ENCODE assay signal across 23 mouse cellular contexts in genomic region chr16:58622377-58622776, GRCm38 (mm10). TPM values are rescaled to one million over a fixed set of nuclear protein-coding genes. Genes with fewer than 3 reads are reported as not detected.
DNase-seq lines count a peak whose midpoint lies in the region; ATAC-seq and TF ChIP-seq lines count a peak whose summit lies in the region.
"Had no signal": no experiment of that assay in that cellular context is flagged by ENCODE, and none has a peak within 500 bp of the region (broad histone marks: within the 10 kb centered on the region; RNA-seq: fewer than 3 reads in every experiment).

No protein-coding gene starts in this region.

- no peak for TF ChIP-seq POLR2A in kidney, adult 2 months (IDR thresholded peaks at IDR 0.05; ENCODE audit: low read depth, low read length)
- TF ChIP-seq POLR2A in lung, adult 2 months (IDR thresholded peaks at IDR 0.05; ENCODE audit: borderline replicate concordance, extremely low read depth, low read depth, low read length) = no peak

- no peak for DNase-seq in kidney, adult 2 months
- peak; percentile 21 for DNase-seq in lung, adult 2 months
- DNase-seq in lung, postnatal 10 days = peak; percentile 43
- DNase-seq in lung, postnatal 4 days = peak; percentile 44 to 68
- DNase-seq: adrenal gland, postnatal 25 days; cerebellum, adult 18-20 months; cerebellum, adult 9-11 months; cerebellum, postnatal 36 days; forebrain, postnatal 0 days; gastrocnemius, postnatal 25 days; heart, postnatal 14 days had no signal

- no peaks in the 10 kb centered on the region for H3K36me3 ChIP-seq in kidney, embryonic 15.5 days
- H3K36me3 ChIP-seq in kidney, adult 2 months (ENCODE audit: control insufficient read depth, insufficient read depth, low read length) = no peaks in the 10 kb centered on the region
- H3K36me3 ChIP-seq in hindbrain, embryonic 12.5 days = no peaks in the 10 kb centered on the region
- H3K36me3 ChIP-seq: embryonic facial prominence, embryonic 13.5 days; heart, embryonic 15.5 days; hindbrain, embryonic 10.5 days had no signal

- H3K4me3 ChIP-seq in kidney, embryonic 15.5 days (replicated peaks) = no peak overlapping the region
- no peak overlapping the region for H3K4me3 ChIP-seq in kidney, adult 2 months (ENCODE audit: insufficient read depth, low read depth, low read length)
- no peak overlapping the region for H3K4me3 ChIP-seq in lung, adult 2 months (replicated peaks; ENCODE audit: extremely low read depth, low read depth, low read length)
- no peak overlapping the region for H3K4me3 ChIP-seq in hindbrain, embryonic 12.5 days
- H3K4me3 ChIP-seq: embryonic facial prominence, embryonic 13.5 days; forebrain, embryonic 13.5 days; heart, embryonic 15.5 days; hindbrain, embryonic 10.5 days had no signal

- H3K4me2 ChIP-seq in kidney, embryonic 15.5 days = no peak overlapping the region
- no peak overlapping the region for H3K4me2 ChIP-seq in hindbrain, embryonic 12.5 days (replicated peaks)
- H3K4me2 ChIP-seq: embryonic facial prominence, embryonic 13.5 days; forebrain, embryonic 13.5 days; heart, embryonic 11.5 days; heart, embryonic 15.5 days had no signal

- WGBS in kidney, embryonic 15.5 days = 83% methylated on average over 3 of the region's 3 CpGs
- 76% methylated on average over 3 of the region's 3 CpGs for WGBS in kidney, adult 2 months
- WGBS in lung, adult 2 months = 73% methylated on average over 3 of the region's 3 CpGs
- WGBS in hindbrain, embryonic 12.5 days = 92% methylated on average over 3 of the region's 3 CpGs

- ATAC-seq in kidney, embryonic 15.5 days (replicated peaks; ENCODE audit: low FRiP score) = no peak
- ATAC-seq in hindbrain, embryonic 12.5 days (ENCODE audit: low FRiP score) = no peak
- no peak for ATAC-seq in activated CD4-positive, CD25-positive, alpha-beta regulatory T cell, adult 4 months
- ATAC-seq: forebrain, embryonic 13.5 days; forebrain, postnatal 0 days; hindbrain, embryonic 16.5 days had no signal

- H3K27me3 ChIP-seq in kidney, embryonic 15.5 days = no peaks in the 10 kb centered on the region
- H3K27me3 ChIP-seq in kidney, adult 2 months (replicated peaks; ENCODE audit: control insufficient read depth, insufficient read depth, low read length) = no peaks in the 10 kb centered on the region
- H3K27me3 ChIP-seq in hindbrain, embryonic 12.5 days = no peaks in the 10 kb centered on the region
- H3K27me3 ChIP-seq: CH12.LX; embryonic facial prominence, embryonic 13.5 days; forebrain, embryonic 13.5 days; heart, embryonic 15.5 days; Patski had no signal

- H3K9me3 ChIP-seq in kidney, embryonic 15.5 days (replicated peaks) = no peaks in the 10 kb centered on the region
- no peaks in the 10 kb centered on the region for H3K9me3 ChIP-seq in hindbrain, embryonic 12.5 days (replicated peaks)
- H3K9me3 ChIP-seq: embryonic facial prominence, embryonic 13.5 days; forebrain, embryonic 13.5 days; heart, embryonic 15.5 days; hindbrain, embryonic 10.5 days had no signal

- peak overlapping the region; percentile 52 for H3K27ac ChIP-seq in kidney, embryonic 15.5 days
- H3K27ac ChIP-seq in kidney, adult 2 months (ENCODE audit: insufficient read depth, low read depth, low read length) = no peak overlapping the region
- H3K27ac ChIP-seq in hindbrain, embryonic 12.5 days = no peak overlapping the region
- H3K27ac ChIP-seq: embryonic facial prominence, embryonic 13.5 days; forebrain, embryonic 13.5 days; heart, embryonic 15.5 days; hindbrain, embryonic 10.5 days had no signal

- no peaks in the 10 kb centered on the region for H3K4me1 ChIP-seq in kidney, embryonic 15.5 days
- H3K4me1 ChIP-seq in kidney, adult 2 months (ENCODE audit: control insufficient read depth, insufficient read depth, low read length) = no peaks in the 10 kb centered on the region
- H3K4me1 ChIP-seq in lung, adult 2 months (ENCODE audit: control insufficient read depth, insufficient read depth, low read length) = no peaks in the 10 kb centered on the region
- H3K4me1 ChIP-seq in hindbrain, embryonic 12.5 days = no peaks in the 10 kb centered on the region
- H3K4me1 ChIP-seq: embryonic facial prominence, embryonic 13.5 days; forebrain, embryonic 13.5 days; heart, embryonic 15.5 days; hindbrain, embryonic 10.5 days had no signal

- no peak for TF ChIP-seq CTCF in kidney, adult 2 months (conservative IDR thresholded peaks at IDR 0.05; ENCODE audit: insufficient read depth, insufficient read length, low read depth, low read length)
- no peak for TF ChIP-seq CTCF in lung, adult 2 months (IDR thresholded peaks at IDR 0.05; ENCODE audit: insufficient read depth, low read length)

- no peak overlapping the region for H3K9ac ChIP-seq in kidney, embryonic 15.5 days
- H3K9ac ChIP-seq in hindbrain, embryonic 12.5 days = no peak overlapping the region
- H3K9ac ChIP-seq: embryonic facial prominence, embryonic 13.5 days; forebrain, embryonic 13.5 days; forebrain, postnatal 0 days; heart, embryonic 15.5 days had no signal

RNA-seq across cellular contexts. Expression of gene Gm813, which starts 5.6 kb away (rescaled TPM):
- not detected in 2 replicates for polyA plus RNA-seq in kidney, embryonic 15.5 days (2015; fragmentation: Nextera tagmentation; extraction: Ambion mirVana)
- polyA plus RNA-seq in kidney, adult 2 months (2012; rRNA removed) = not detected in 2 replicates
- polyA plus RNA-seq in lung, adult 2 months (2012; rRNA removed) = not detected in 2 replicates
- polyA plus RNA-seq in hindbrain, embryonic 12.5 days (2016; fragmentation: Nextera tagmentation; extraction: Ambion mirVana) = not detected in 2 replicates
- polyA plus RNA-seq in activated CD4-positive, CD25-positive, alpha-beta regulatory T cell, adult 4 months (2017; shearing (Covaris generic)) = not detected
- polyA plus RNA-seq: adrenal gland, adult 2 months; embryonic facial prominence, embryonic 13.5 days; forebrain, embryonic 13.5 days; forebrain, postnatal 0 days; heart, embryonic 11.5 days; heart, embryonic 15.5 days; hindbrain, embryonic 10.5 days; hindbrain, embryonic 16.5 days; Patski had no signal

RNA-seq across cellular contexts. Expression of gene E330017A01Rik, which starts 16.2 kb away (rescaled TPM):
- not detected in 2 replicates for polyA plus RNA-seq in kidney, embryonic 15.5 days (2015; fragmentation: Nextera tagmentation; extraction: Ambion mirVana)
- polyA plus RNA-seq in kidney, adult 2 months (2012; rRNA removed) = not detected in 2 replicates
- not detected in 2 replicates for polyA plus RNA-seq in lung, adult 2 months (2012; rRNA removed)
- not detected in 2 replicates for polyA plus RNA-seq in hindbrain, embryonic 12.5 days (2016; fragmentation: Nextera tagmentation; extraction: Ambion mirVana)
- polyA plus RNA-seq in activated CD4-positive, CD25-positive, alpha-beta regulatory T cell, adult 4 months (2017; shearing (Covaris generic)) = not detected
- polyA plus RNA-seq: adrenal gland, adult 2 months; embryonic facial prominence, embryonic 13.5 days; forebrain, embryonic 13.5 days; forebrain, postnatal 0 days; heart, embryonic 11.5 days; heart, embryonic 15.5 days; hindbrain, embryonic 10.5 days; hindbrain, embryonic 16.5 days; Patski had no signal

RNA-seq across cellular contexts. Expression of gene Cpox, which starts 47.7 kb away (rescaled TPM):
- 38.0 and 39.1 TPM in 2 replicates for polyA plus RNA-seq in kidney, embryonic 15.5 days (2015; fragmentation: Nextera tagmentation; extraction: Ambion mirVana)
- polyA plus RNA-seq in kidney, adult 2 months (2012; rRNA removed) = 27.7 and 29.8 TPM in 2 replicates
- polyA plus RNA-seq in lung, adult 2 months (2012; rRNA removed) = 11.5 and 12.3 TPM in 2 replicates
- 18.4 and 22.5 TPM in 2 replicates for polyA plus RNA-seq in hindbrain, embryonic 12.5 days (2016; fragmentation: Nextera tagmentation; extraction: Ambion mirVana)
- polyA plus RNA-seq in activated CD4-positive, CD25-positive, alpha-beta regulatory T cell, adult 4 months (2017; shearing (Covaris generic)) = 10 to 100 TPM; 34.0 to 37.2 TPM
